Mouse (Mus musculus) cerebellum, adult (tissue): ENCODE results near the gene Gemin2.
"Not testable (repeated sequence)": the region's sequence is repeated elsewhere in the genome, so short reads cannot be mapped to it uniquely, and the experiment has no call there.

Source experiments
- ATAC-seq: cut with Nextera tagmentation; 2 replicates; pipeline ENCODE4 v1.9.2; 2017; ENCODE audit warnings: mild to moderate bottlenecking, moderate library complexity, mixed read lengths; ENCODE audit not compliant: insufficient number of reproducible peaks, low FRiP score, low TSS enrichment

The Gemin2 gene

DNA sequence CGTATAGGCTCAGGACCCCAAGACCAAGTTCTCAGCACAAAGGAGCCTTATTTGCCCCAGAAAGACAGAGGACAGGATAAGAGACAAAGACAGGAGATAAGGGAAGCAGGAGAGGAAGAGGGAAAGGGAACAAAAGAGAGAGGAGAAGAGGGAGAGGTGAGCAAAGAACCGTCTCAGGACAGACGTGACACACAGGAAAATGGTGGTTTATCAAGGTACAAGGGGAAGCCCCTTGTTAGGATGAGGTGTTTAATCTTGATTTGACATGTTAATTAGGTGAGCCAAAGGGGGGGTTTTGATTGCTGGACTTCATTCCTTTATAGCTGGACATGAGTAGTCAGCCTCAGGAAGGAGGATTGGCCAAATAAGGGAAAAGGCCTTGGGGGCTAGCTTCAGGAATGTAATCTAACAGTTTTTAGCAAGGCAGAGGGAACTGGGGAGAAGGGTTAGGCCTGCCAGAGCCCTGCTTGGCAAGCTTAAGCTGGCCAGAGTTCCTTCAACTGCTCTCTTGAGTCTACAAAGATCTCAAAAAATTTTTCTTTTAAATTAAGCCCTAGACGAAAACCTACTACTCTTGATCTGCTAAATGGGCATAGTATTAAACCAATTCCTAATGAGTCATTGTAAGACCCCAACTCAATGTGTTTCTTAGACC lies 42.1 kb downstream of the Gemin2 start:
- no peak for ATAC-seq

DNA sequence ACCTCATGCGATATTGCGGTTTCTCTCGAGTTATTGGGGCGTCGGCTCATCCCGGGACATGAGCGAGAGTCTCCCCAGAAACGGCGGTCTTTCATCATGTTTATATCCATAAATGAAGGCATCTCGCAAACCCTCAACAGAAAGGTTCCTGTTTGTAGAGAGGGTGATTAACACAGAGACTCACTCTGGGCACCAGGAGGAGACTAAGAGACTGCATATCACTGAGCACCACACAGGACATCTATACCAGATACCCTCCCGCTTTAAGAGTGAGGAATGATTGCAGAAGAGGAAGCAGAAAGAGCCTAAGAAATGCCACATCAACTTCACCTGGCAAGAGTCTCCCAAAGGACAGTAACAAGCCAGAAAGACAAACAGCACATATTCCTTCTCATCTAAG lies 43.0 kb downstream of the Gemin2 start:
- ATAC-seq = no peak

DNA sequence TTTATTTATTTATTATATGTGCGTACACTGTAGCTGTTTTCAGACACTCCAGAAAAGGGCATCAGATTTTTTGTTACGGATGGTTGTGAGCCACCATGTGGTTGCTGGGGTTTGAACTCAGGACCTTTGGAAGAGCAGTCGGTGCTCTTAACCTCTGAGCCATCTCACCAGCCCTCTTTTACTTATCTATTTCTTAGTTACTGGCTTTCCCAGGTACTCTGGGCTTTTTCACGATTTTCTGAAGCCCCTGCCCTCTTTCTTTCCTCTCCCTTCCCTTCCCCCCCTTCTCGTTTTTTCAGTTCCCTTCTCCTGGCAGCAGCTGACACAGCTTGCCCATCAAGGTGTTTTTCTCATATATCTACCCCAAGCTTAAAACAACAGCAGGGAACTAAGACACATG lies 45.0 kb downstream of the Gemin2 start:
- ATAC-seq = not testable (repeated sequence)

DNA sequence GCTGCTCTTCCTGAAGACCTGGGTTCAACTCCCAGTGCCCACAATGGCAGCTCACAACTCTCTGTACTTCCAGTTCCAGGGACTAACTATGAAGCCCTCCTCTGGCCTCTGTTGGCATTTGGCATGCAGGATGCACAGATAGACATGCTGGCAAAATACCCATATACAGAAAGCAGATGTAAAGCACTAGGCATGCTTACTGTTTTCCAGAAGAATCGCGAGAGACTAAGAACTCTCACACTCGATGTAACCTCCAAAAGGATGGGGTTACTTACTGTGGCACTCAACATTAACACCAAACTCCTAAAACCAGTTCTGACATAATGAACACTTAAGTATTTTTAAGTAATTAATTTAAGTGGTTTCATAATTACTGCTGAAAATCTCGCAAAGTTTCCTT lies 47.1 kb downstream of the Gemin2 start:
- ATAC-seq = no peak

DNA sequence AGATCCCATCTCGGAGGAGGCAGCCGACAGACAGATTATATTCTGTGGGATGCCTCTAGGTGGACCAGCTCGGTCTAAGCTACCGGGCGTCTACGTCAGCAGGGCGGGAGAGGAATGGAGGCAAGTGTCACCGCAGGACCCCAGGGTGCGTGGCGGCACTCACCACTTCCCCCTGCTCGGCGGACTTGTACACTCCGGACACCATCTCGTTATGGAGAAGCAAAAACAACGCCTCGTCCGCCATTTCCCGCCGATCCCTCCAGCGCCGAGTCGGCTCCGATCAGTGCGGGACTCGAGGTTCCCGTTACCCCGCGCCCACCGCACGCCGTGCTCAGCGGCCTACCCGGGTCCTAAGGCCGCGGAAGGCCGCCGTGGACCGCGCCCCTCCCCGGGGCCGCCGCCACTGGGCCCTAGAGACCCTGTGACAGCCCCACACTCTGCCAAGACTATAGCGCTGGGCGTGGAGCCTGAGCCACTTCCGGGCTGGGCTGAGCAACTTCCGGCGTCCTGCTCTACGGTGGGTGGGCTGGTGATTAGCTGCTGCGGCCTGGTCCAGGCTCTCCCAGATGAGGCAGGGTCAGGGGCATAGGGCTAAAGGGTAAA lies 47.9 kb downstream of the Gemin2 start, which contains the start of gene Trappc6b:
Gene Trappc6b (minus strand): TSS at position 480 of the 603 bp plus-strand sequence.
- ATAC-seq = peak; percentile 93

DNA sequence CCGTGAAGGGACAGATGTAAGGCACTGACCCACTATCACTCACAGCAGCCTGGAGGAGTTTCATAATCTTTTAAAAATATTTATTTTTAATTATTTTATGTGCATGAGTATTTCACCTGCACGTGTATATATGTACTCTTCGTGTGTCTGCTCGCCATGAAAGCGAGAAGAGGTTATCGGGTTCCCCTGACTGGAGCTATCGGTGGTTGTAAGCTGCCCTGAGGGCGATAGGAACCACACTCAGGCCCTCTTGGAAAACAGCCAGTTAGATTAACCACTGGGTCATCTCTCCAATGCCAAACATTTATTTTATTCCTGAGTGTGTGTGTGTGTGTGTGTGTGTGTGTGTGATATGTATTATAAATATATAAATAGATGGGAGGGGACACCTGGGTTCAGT lies 51.6 kb downstream of the Gemin2 start:
- ATAC-seq = no peak

DNA sequence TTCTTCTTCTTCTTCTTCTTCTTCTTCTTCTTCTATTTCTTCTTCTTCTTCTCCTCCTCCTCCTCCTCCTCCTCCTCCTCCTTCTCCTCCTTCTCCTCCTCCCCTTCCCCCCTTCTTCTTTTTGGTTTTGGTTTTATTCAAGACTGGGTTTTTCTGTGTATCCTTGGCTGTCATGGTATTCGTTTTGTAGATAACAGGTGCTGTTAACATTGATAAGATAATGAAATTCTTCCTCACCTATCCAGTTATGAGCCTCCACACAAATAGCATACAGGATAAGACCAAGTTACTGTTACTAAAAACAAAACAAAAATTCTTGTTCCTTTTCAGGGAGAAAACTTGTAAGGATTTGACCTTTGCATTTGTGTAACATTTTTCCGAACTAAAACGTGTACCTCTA lies 52.6 kb downstream of the Gemin2 start:
- no peak for ATAC-seq

DNA sequence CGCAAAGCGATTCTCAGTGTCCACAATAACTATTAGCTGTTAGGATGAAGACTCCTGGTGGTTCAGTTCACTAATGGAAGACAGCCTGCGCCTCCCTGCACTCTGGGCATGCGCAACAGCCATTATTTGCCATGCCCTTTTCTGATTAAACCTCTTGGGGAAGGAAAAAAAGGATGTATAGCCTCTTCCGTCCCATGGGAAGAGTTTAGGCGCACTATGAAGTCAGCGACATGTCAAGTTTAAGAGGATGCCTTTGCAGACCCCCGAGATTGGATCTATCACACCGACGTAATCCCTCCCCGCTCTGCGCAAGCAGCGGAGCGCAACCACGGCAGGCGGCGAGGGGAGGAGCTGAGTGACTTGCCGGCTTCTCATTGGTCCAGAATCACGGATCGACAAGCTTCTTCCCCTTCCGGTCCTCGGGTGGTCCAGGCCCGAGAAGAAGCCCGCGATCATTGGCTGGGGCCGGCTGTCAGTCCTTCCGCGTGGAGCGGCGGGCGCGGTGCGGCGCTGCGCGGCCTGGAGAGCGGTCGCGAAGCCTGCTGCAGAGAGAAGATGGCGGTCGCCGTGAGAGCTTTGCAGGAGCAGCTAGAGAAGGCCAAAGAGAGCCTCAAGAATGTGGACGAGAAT lies 53.4 kb downstream of the Gemin2 start, which contains the start of gene Pnn:
Gene Pnn (plus strand): TSS at position 437 of the 630 bp plus-strand sequence.
- ATAC-seq = peak; percentile 99

DNA sequence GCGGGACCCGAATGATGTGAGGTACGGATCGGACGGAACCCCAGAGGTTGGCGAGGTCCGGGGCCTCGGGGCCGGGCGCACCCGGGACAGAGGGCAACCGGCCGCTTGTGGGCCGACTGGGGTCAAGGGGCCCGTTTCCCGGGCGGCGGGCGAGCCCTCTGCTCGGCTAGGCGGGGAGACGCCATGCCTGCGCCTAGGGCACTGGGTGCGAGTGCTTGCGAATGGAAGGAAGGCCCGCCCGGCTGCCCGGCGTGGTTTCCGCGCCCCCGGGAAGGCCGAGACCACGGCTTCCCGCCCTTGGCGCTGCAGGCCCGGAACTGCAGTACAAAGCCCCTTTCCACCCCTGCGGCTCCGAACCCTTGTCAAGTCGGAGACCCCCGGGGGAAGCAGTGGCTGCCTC lies 53.9 kb downstream of the Gemin2 start:
- no peak for ATAC-seq

DNA sequence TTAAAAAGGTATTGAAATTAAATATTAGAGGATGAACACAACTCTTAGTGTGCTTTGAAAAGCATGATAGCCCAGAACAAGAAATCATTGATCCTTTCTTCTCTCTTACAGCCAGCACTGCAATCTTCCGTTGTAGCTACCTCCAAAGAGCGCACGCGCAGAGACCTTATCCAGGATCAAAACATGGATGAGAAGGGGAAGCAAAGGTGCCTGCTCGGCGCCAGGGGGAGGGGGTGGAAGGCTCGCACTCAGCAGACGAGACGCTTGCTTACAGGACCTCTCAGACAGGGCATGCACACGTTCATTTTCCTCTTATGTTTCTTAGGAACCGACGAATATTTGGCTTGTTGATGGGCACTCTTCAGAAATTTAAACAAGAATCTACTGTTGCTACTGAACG lies 55.6 kb downstream of the Gemin2 start:
- no peak for ATAC-seq

DNA sequence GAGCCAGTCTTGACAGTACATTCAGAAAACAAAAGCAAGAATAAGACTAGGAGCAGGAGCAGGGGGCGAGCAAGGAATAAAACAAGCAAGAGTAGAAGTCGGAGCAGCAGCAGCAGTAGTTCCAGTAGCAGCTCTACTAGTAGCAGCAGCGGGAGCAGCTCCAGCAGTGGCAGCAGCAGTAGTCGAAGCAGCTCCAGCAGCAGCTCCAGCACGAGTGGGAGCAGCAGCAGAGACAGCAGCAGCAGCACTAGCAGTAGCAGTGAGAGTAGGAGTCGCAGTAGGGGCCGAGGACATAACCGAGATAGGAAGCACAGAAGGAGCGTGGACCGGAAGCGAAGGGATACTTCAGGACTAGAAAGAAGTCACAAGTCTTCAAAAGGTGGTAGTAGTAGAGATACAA lies 59.1 kb downstream of the Gemin2 start:
- ATAC-seq = no peak

DNA sequence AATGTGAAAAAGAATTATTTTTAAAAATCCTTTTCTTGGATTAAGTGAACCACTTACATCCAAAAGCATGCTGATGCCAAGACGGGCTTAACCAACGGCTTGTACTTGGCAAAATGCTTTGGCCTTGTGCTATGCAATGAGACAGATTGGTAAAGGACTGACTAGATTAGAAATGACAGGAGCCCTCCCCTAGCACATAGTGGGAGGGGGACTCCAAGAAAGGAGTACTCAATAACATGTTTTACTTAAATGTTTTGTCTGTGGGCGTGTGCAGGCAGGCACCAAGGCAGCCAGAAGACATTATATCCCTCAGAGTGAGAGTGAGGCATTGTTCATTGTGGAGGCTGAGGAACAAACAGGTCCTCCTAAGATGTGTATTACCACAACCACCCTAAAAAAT lies 60.9 kb downstream of the Gemin2 start:
- no peak for ATAC-seq

DNA sequence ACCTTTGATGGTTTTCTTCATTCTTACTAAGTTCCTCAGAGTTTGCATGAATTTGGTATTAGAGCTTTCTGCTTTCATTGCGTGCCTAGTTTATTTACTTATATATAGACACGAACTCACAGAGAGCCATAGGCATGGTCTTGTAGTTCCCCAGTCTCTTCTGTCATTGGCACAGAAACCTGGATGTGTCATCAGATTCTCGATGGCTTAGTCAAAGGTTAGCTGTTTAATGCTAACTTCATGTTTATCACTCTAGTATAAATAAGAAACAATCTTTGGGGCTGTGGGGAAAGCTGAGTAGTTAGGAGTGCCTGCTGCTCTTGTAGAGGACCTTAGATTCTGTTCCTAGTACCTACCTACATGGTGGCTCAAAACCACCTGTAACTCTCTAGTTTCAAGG lies 63.8 kb downstream of the Gemin2 start:
- ATAC-seq = no peak

DNA sequence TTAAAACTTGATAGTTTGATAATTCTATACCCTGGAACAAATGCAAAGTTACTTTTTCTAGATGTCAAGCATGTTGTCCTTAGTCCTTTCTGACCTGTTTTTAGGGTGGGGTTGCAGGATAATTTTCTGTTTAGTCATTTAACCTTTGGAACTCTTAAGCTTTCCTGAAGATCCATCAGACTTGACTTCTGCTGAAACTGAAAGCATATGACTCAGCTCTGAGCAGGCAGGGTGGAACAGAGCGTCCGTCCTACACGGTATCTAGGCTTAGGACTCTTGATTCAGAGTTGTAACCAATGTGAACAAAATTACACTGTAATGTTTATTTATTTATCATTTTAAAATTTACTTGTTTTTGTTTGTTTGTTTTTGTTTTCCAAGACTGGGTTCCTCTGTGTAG lies 64.7 kb downstream of the Gemin2 start:
- ATAC-seq = no peak
